Mouse (Mus musculus) lung, postnatal 0 days (tissue): Measurements from ENCODE around the gene Hoxb9.

ENCODE experiments used
- CTCF ChIP-seq: IDR thresholded peaks from 2 replicates; pipeline ENCODE4 v1.5.1; 2016; ENCODE audit warnings: antibody characterized with exemption, mild to moderate bottlenecking
- EP300 ChIP-seq: IDR thresholded peaks from 2 replicates; pipeline ENCODE4 v1.6.1; 2016; ENCODE audit warnings: antibody characterized with exemption, mild to moderate bottlenecking, control low read depth

- TF ChIP-seq EP300 (no peak), CTCF (no peak)
These were observed 17.0 kb upstream of the Hoxb9 start for GRCm38 (mm10) chr11:96254221-96254620.
